Mouse (Mus musculus): ENCODE measurements around the gene Klhdc1. TPM values are rescaled to one million over a fixed set of nuclear protein-coding genes. Genes with fewer than 3 reads are reported as not detected.

The Klhdc1 gene
- polyA plus RNA-seq (2014; fragmentation: Nextera tagmentation; extraction: Ambion mirVana): 11.5 and 13.6 TPM in 2 replicates

- Histone ChIP-seq H3K27ac (replicated peaks in 1 of 2; ENCODE audit: control insufficient read depth in 1 of 2, insufficient read depth in 1 of 2, low read depth in 2 of 2, low read length in 2 of 2) (peak within 1 kb of the TSS; percentile 77 to 89), H3K27me3 (ENCODE audit: control insufficient read depth, insufficient read depth, low read length) (no peaks in the 10 kb centered on the region), H3K4me2 (ENCODE audit: low read length) (peak within 1 kb of the TSS; percentile 69), H3K4me3 (ENCODE audit: control insufficient read depth in 1 of 2, insufficient read depth in 1 of 2, low read depth in 1 of 2, low read length in 2 of 2) (peak within 1 kb of the TSS; percentile 67 to 69), H3K36me3 (ENCODE audit: control insufficient read depth, insufficient read depth, low read length) (no peaks in the 10 kb centered on the region), H3K4me1 (ENCODE audit: control insufficient read depth in 2 of 2, insufficient read depth in 2 of 2, low read length in 2 of 2) (peaks cover 0 to 7% of the 10 kb centered on the region in 2 experiments; a peak in 2 of 4 replicates), H3K9me3 (ENCODE audit: control insufficient read depth, low read length) (no peaks in the 10 kb centered on the region), H3K9ac (ENCODE audit: low read length) (peak within 1 kb of the TSS; percentile 88)
- WGBS: 71% methylated on average over 6 of the region's 6 CpGs
- no peak for ATAC-seq (ENCODE audit: insufficient number of reproducible peaks, insufficient read depth, low FRiP score, low read depth)
Measured at GRCm38 (mm10) chr12:69240876-69241275, at the start of gene Klhdc1. Gene Klhdc1 (plus strand): TSS chr12:69241176.

GRCm38 (mm10) chr12:69191396-69191795, 49.6 kb upstream of the Klhdc1 start:
- peaks cover 46% of the 10 kb centered on the region for H3K36me3 ChIP-seq (ENCODE audit: control insufficient read depth, insufficient read depth, low read length)
- H3K9ac ChIP-seq (ENCODE audit: low read length): no peak overlapping the region
- ATAC-seq (ENCODE audit: insufficient number of reproducible peaks, insufficient read depth, low FRiP score, low read depth): no peak

DNA sequence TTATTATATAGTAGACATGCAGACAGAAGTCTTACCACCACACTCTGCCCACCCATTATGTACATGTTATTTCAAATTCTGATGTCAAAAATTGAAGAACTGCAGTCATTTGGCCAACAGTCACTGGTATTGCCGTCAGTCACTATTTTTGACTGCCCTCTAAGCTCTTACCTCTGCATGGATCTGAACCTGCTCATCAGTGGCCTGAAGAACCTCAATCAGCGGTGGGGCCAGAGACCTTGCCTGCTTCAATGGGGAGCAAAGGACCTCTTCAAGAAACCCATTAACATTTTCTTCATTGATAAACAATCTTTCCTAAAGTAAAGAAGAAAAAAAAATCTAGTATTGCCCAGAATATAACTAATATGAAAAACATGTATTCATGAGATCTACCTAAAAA, 48.3 kb upstream of the Klhdc1 start:
- H3K9ac ChIP-seq (ENCODE audit: low read length): no peak overlapping the region
- ATAC-seq (ENCODE audit: insufficient number of reproducible peaks, insufficient read depth, low FRiP score, low read depth): no peak
- peaks cover 41% of the 10 kb centered on the region for H3K36me3 ChIP-seq (ENCODE audit: control insufficient read depth, insufficient read depth, low read length)
- H3K4me3 ChIP-seq (ENCODE audit: control insufficient read depth in 1 of 2, insufficient read depth in 1 of 2, low read depth in 1 of 2, low read length in 2 of 2): no peak overlapping the region
- H3K27me3 ChIP-seq (ENCODE audit: control insufficient read depth, insufficient read depth, low read length): no peaks in the 10 kb centered on the region
- peaks cover 0 to 9% of the 10 kb centered on the region in 2 experiments; a peak in 2 of 4 replicates for H3K4me1 ChIP-seq (ENCODE audit: control insufficient read depth in 2 of 2, insufficient read depth in 2 of 2, low read length in 2 of 2)
- H3K4me2 ChIP-seq (ENCODE audit: low read length): no peak overlapping the region
- WGBS: 84% methylated on average over 2 of the region's 2 CpGs
- no peak overlapping the region for H3K27ac ChIP-seq (replicated peaks in 1 of 2; ENCODE audit: control insufficient read depth in 1 of 2, insufficient read depth in 1 of 2, low read depth in 2 of 2, low read length in 2 of 2)
- H3K9me3 ChIP-seq (ENCODE audit: control insufficient read depth, low read length): no peaks in the 10 kb centered on the region

More at GRCm38 (mm10) chr12:69191396-69191795, 49.6 kb upstream of the Klhdc1 start:
- no peak overlapping the region for H3K4me2 ChIP-seq (ENCODE audit: low read length)
- no peaks in the 10 kb centered on the region for H3K9me3 ChIP-seq (ENCODE audit: control insufficient read depth, low read length)
- 91% methylated on average over 5 of the region's 5 CpGs for WGBS
- no peak overlapping the region for H3K27ac ChIP-seq (replicated peaks in 1 of 2; ENCODE audit: control insufficient read depth in 1 of 2, insufficient read depth in 1 of 2, low read depth in 2 of 2, low read length in 2 of 2)
- no peaks in the 10 kb centered on the region for H3K27me3 ChIP-seq (ENCODE audit: control insufficient read depth, insufficient read depth, low read length)
- H3K4me1 ChIP-seq (ENCODE audit: control insufficient read depth in 2 of 2, insufficient read depth in 2 of 2, low read length in 2 of 2): peaks cover 0 to 16% of the 10 kb centered on the region in 2 experiments; a peak in 2 of 4 replicates
- H3K4me3 ChIP-seq (ENCODE audit: control insufficient read depth in 1 of 2, insufficient read depth in 1 of 2, low read depth in 1 of 2, low read length in 2 of 2): no peak overlapping the region

DNA sequence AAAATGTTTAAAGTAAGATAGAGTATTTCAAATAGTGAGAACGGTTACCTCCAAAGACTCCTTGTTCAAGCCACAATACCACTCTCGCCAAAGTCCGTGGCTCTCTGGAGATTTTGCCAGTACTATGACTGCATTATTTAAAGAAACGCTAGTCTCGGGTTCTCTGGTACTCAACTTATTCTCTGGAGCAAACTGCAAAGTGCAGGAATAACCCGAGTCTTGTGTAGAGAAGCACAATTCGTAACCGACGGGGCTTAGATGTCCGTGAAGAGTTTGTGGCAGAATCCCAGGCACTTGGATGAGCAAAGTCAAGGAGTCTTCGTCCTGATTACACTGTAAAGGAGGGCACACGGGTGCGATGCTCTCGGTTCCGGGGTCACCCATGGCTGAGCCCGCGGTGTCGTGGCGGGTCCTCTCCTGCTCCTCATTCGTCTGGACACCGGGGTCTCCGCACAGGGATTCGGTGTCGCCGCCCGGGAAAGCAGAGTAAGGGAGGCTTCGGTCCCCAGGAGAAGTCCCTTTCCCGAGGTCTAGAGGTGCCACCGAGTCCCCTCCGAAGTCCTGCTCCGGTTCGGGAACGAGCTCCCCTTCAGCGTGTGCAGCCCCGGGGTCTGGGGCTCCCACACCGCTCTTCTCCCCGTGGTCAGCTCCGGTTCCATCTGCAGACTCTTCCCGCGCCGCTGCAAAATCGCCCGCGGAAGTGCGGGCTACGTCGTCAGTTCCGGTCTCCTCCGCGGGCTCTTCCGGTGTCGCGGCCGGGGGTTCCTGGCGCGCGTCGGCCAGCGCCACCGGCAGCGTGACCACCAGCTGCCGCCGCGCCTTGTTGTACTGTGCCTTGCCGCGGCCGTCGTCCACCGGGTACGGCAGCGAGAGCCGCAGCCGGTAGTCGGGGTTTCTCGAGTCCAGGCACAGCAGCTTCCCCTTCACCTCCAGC, 44.3 kb upstream of the Klhdc1 start, which contains the start of gene Gm49383:
TSS of gene Gm49383 (minus strand) at position 661 of the 934 bp plus-strand sequence.
- Histone ChIP-seq H3K4me2 (ENCODE audit: low read length) (peak within 1 kb of the TSS; percentile 94), H3K36me3 (ENCODE audit: control insufficient read depth, insufficient read depth, low read length) (peaks cover 35% of the 10 kb centered on the region), H3K27me3 (ENCODE audit: control insufficient read depth, insufficient read depth, low read length) (no peaks in the 10 kb centered on the region), H3K9ac (ENCODE audit: low read length) (peak within 1 kb of the TSS; percentile 92), H3K4me3 (ENCODE audit: control insufficient read depth in 1 of 2, insufficient read depth in 1 of 2, low read depth in 1 of 2, low read length in 2 of 2) (peak within 1 kb of the TSS; percentile 74 to 98), H3K4me1 (ENCODE audit: control insufficient read depth in 2 of 2, insufficient read depth in 2 of 2, low read length in 2 of 2) (peaks cover 0 to 19% of the 10 kb centered on the region in 2 experiments; a peak in 3 of 4 replicates), H3K9me3 (ENCODE audit: control insufficient read depth, low read length) (no peaks in the 10 kb centered on the region), H3K27ac (replicated peaks in 1 of 2; ENCODE audit: control insufficient read depth in 1 of 2, insufficient read depth in 1 of 2, low read depth in 2 of 2, low read length in 2 of 2) (peak within 1 kb of the TSS; percentile 87 to 93)
- under 1% methylated on average over 75 of the region's 75 CpGs for WGBS
- ATAC-seq (ENCODE audit: insufficient number of reproducible peaks, insufficient read depth, low FRiP score, low read depth): peak; percentile 67

DNA sequence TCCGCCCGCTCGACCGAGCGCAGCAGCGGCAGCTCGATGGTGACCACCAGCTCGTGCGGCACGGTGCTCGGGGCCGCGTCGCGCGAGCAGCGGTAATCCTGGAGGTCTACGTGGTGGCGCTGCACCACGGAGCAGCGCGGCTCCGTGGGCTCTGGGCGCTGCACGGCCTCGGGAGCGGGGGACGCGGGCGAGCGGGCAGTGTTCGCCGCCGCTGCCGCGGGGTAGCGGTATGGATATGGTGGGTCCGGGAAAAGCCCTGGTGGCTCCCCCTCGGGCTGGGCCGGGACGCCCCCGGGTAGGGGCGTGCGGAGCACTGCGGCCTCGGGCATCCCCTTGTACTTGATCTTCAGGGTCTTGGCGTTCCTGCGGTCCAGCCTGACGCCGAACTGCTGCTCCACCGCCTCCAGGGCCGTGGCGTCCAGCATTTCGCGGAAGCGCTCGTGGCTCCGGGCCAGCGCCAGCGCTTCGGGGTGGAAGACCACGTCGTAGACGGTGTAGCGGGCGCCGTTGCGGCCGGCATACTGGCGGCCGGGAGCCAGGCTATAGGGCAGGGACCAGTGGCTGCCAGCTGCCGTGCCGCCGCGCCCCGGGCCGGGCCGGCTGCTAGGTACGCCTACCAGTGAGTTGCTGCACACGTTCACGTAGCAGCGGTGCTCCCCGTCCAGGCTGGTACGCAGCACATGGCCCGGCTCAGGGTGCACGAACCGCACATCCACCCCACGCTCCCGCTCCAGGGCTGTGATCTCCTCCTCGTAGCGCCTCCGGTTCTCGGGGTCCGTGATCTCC, 43.4 kb upstream of the Klhdc1 start:
- no peaks in the 10 kb centered on the region for H3K27me3 ChIP-seq (ENCODE audit: control insufficient read depth, insufficient read depth, low read length)
- WGBS: under 1% methylated on average over 94 of the region's 94 CpGs
- H3K4me2 ChIP-seq (ENCODE audit: low read length): peak overlapping the region; percentile 94
- peaks cover 0 to 19% of the 10 kb centered on the region in 2 experiments; a peak in 3 of 4 replicates for H3K4me1 ChIP-seq (ENCODE audit: control insufficient read depth in 2 of 2, insufficient read depth in 2 of 2, low read length in 2 of 2)
- H3K36me3 ChIP-seq (ENCODE audit: control insufficient read depth, insufficient read depth, low read length): peaks cover 40% of the 10 kb centered on the region
- no peaks in the 10 kb centered on the region for H3K9me3 ChIP-seq (ENCODE audit: control insufficient read depth, low read length)
- peak overlapping the region; percentile 74 to 98 for H3K4me3 ChIP-seq (ENCODE audit: control insufficient read depth in 1 of 2, insufficient read depth in 1 of 2, low read depth in 1 of 2, low read length in 2 of 2)
- H3K9ac ChIP-seq (ENCODE audit: low read length): peak overlapping the region; percentile 92
- peak; percentile 69 for ATAC-seq (ENCODE audit: insufficient number of reproducible peaks, insufficient read depth, low FRiP score, low read depth)
- H3K27ac ChIP-seq (replicated peaks in 1 of 2; ENCODE audit: control insufficient read depth in 1 of 2, insufficient read depth in 1 of 2, low read depth in 2 of 2, low read length in 2 of 2): peak overlapping the region; percentile 87 to 93

- H3K27me3 ChIP-seq (ENCODE audit: control insufficient read depth, insufficient read depth, low read length): no peaks in the 10 kb centered on the region
- 1% methylated on average over 18 of the region's 18 CpGs for WGBS
Measured at GRCm38 (mm10) chr12:69198164-69198535, 42.8 kb upstream of the Klhdc1 start, which contains the start of gene Dnaaf2. Gene Dnaaf2 (minus strand): TSS chr12:69198429.

DNA sequence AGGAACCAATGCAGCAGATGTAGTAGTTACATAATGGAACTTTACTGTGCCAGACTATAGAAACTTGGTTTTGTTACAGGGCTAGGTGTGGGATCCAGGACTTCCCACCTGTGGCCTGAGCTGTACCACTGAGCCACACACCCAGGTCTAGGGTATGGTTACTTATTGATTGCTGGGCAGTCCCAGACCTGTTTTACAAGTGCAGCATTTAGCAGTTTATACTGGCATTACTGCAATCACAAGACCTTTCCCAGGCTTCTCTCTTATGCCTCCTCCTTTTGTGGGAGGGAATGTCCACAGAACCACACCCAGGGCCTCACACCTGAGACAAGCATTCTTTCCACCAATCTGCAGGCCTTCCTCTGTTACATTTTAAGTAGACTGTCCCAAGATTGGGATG, 42.0 kb upstream of the Klhdc1 start:
- no peak for ATAC-seq (ENCODE audit: insufficient number of reproducible peaks, insufficient read depth, low FRiP score, low read depth)
- Histone ChIP-seq H3K36me3 (ENCODE audit: control insufficient read depth, insufficient read depth, low read length) (peaks cover 44% of the 10 kb centered on the region), H3K9me3 (ENCODE audit: control insufficient read depth, low read length) (no peaks in the 10 kb centered on the region), H3K27ac (replicated peaks in 1 of 2; ENCODE audit: control insufficient read depth in 1 of 2, insufficient read depth in 1 of 2, low read depth in 2 of 2, low read length in 2 of 2) (no peak overlapping the region), H3K4me1 (ENCODE audit: control insufficient read depth in 2 of 2, insufficient read depth in 2 of 2, low read length in 2 of 2) (peaks cover 0 to 19% of the 10 kb centered on the region in 2 experiments; a peak in 3 of 4 replicates), H3K9ac (ENCODE audit: low read length) (peak overlapping the region; percentile 92), H3K4me2 (ENCODE audit: low read length) (peak overlapping the region; percentile 94), H3K4me3 (ENCODE audit: control insufficient read depth in 1 of 2, insufficient read depth in 1 of 2, low read depth in 1 of 2, low read length in 2 of 2) (no peak overlapping the region), H3K27me3 (ENCODE audit: control insufficient read depth, insufficient read depth, low read length) (no peaks in the 10 kb centered on the region)

More at GRCm38 (mm10) chr12:69198164-69198535, 42.8 kb upstream of the Klhdc1 start, which contains the start of gene Dnaaf2:
- H3K36me3 ChIP-seq (ENCODE audit: control insufficient read depth, insufficient read depth, low read length): peaks cover 40% of the 10 kb centered on the region
- peak within 1 kb of the TSS; percentile 74 to 98 for H3K4me3 ChIP-seq (ENCODE audit: control insufficient read depth in 1 of 2, insufficient read depth in 1 of 2, low read depth in 1 of 2, low read length in 2 of 2)
- peaks cover 0 to 19% of the 10 kb centered on the region in 2 experiments; a peak in 3 of 4 replicates for H3K4me1 ChIP-seq (ENCODE audit: control insufficient read depth in 2 of 2, insufficient read depth in 2 of 2, low read length in 2 of 2)
- peak within 1 kb of the TSS; percentile 94 for H3K4me2 ChIP-seq (ENCODE audit: low read length)
- peak; percentile 8; the same call in 1 of the 2 replicates for ATAC-seq (ENCODE audit: insufficient number of reproducible peaks, insufficient read depth, low FRiP score, low read depth)
- peak within 1 kb of the TSS; percentile 92 for H3K9ac ChIP-seq (ENCODE audit: low read length)
- H3K9me3 ChIP-seq (ENCODE audit: control insufficient read depth, low read length): no peaks in the 10 kb centered on the region
- peak within 1 kb of the TSS; percentile 87 to 93 for H3K27ac ChIP-seq (replicated peaks in 1 of 2; ENCODE audit: control insufficient read depth in 1 of 2, insufficient read depth in 1 of 2, low read depth in 2 of 2, low read length in 2 of 2)
